Mouse (Mus musculus): Measurements from ENCODE around the gene Wwox.

Wwox gene

GRCm38 (mm10) chr8:115019661-115020060, 580.2 kb downstream of the Wwox start:
- DNase-seq (ENCODE audit: low read depth, low spot score): no peak

- DNase-seq (ENCODE audit: low read depth, low spot score): no peak
Measured at GRCm38 (mm10) chr8:115021731-115022130, 582.3 kb downstream of the Wwox start.

GRCm38 (mm10) chr8:115024062-115024461, 584.6 kb downstream of the Wwox start:
- DNase-seq (ENCODE audit: low read depth, low spot score): no peak

- DNase-seq (ENCODE audit: low read depth, low spot score): no peak
Measured at GRCm38 (mm10) chr8:115025390-115026098, 586.1 kb downstream of the Wwox start.

GRCm38 (mm10) chr8:115026201-115026600, 586.7 kb downstream of the Wwox start:
- DNase-seq (ENCODE audit: low read depth, low spot score): no peak

- peak; percentile 27 for DNase-seq (ENCODE audit: low read depth, low spot score)
Measured at GRCm38 (mm10) chr8:115033194-115033593, 593.7 kb downstream of the Wwox start.

GRCm38 (mm10) chr8:115036016-115036415, 596.6 kb downstream of the Wwox start:
- DNase-seq (ENCODE audit: low read depth, low spot score): peak; percentile 88

- peak; percentile 65 for DNase-seq (ENCODE audit: low read depth, low spot score)
Measured at GRCm38 (mm10) chr8:115038426-115038825, 599.0 kb downstream of the Wwox start.

GRCm38 (mm10) chr8:115045746-115046145, 606.3 kb downstream of the Wwox start:
- DNase-seq (ENCODE audit: low read depth, low spot score): no peak

GRCm38 (mm10) chr8:115046496-115046895, 607.0 kb downstream of the Wwox start:
- peak; percentile 29 for DNase-seq (ENCODE audit: low read depth, low spot score)

- DNase-seq (ENCODE audit: low read depth, low spot score): no peak
Measured at GRCm38 (mm10) chr8:115058193-115058835, 618.9 kb downstream of the Wwox start.

- DNase-seq (ENCODE audit: low read depth, low spot score): no peak
Measured at GRCm38 (mm10) chr8:115063623-115064022, 624.2 kb downstream of the Wwox start.

GRCm38 (mm10) chr8:115064691-115065090, 625.2 kb downstream of the Wwox start:
- DNase-seq (ENCODE audit: low read depth, low spot score): no peak

- DNase-seq (ENCODE audit: low read depth, low spot score): peak; percentile 39
Measured at GRCm38 (mm10) chr8:115065386-115065785, 625.9 kb downstream of the Wwox start.

GRCm38 (mm10) chr8:115066550-115067058, 627.1 kb downstream of the Wwox start:
- DNase-seq (ENCODE audit: low read depth, low spot score): no peak

- no peak for DNase-seq (ENCODE audit: low read depth, low spot score)
Measured at GRCm38 (mm10) chr8:115068723-115069122, 629.3 kb downstream of the Wwox start.

GRCm38 (mm10) chr8:115070225-115070624, 630.8 kb downstream of the Wwox start:
- no peak for DNase-seq (ENCODE audit: low read depth, low spot score)

- no peak for DNase-seq (ENCODE audit: low read depth, low spot score)
Measured at GRCm38 (mm10) chr8:115071231-115071630, 631.8 kb downstream of the Wwox start.

- no peak for DNase-seq (ENCODE audit: low read depth, low spot score)
Measured at GRCm38 (mm10) chr8:115078296-115078695, 638.8 kb downstream of the Wwox start.

GRCm38 (mm10) chr8:115081302-115082207, 642.1 kb downstream of the Wwox start:
- DNase-seq (ENCODE audit: low read depth, low spot score): no peak

GRCm38 (mm10) chr8:115088162-115088561, 648.7 kb downstream of the Wwox start:
- DNase-seq (ENCODE audit: low read depth, low spot score): peak; percentile 49

GRCm38 (mm10) chr8:115089744-115090143, 650.3 kb downstream of the Wwox start:
- no peak for DNase-seq (ENCODE audit: low read depth, low spot score)

Data from R1 (cell line).